Mouse (Mus musculus) adipocyte (in vitro differentiated cells): Measurements from ENCODE around the gene Ess2.

ENCODE experiments used
- DNase-seq: peaks from one replicate; pipeline ENCODE4 v3.0.0-alpha.2; 2016; ENCODE audit warnings: low spot score

Ess2 gene

DNA sequence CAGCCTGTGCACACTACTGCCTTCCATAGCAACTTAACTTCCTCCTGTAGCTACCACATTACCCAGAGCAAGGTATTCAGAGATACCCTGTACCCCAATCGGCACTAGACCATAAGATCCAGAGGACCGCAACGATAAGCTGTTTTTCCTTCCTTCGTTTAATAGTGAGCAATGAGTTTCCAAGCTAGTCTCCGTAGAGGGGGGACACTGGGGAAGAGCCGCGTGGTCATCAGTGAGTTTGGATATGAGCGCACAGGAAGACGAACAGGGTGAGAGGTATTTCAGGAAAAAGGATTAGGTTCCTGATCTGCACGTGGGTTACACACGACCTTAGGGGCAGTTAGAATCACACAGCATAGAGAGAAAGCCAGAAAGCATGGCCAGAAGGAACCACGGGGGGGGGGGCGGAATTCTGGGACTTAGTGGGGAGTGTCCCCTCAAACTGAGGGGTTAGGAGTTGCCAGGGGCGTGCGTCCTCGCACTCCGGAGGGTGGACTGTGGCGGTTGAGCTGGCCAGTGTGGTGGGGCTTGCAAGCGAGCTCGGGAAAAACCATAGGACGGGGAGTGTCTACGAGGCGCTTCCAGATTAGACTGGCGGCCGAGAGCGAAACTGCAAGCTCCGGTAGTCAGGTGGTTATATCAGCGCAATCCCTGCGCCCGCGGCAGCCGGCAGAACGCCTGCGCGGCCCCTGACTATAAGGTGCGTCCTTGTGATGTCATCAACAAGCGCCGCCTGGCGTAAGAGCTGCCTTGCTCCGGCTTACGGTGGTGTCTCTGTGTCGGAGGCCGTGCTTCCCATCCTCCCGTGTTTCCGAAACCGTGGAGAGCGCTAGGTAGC is 10.4 kb upstream of the Ess2 start:
- DNase-seq, result peak; percentile 99

DNA sequence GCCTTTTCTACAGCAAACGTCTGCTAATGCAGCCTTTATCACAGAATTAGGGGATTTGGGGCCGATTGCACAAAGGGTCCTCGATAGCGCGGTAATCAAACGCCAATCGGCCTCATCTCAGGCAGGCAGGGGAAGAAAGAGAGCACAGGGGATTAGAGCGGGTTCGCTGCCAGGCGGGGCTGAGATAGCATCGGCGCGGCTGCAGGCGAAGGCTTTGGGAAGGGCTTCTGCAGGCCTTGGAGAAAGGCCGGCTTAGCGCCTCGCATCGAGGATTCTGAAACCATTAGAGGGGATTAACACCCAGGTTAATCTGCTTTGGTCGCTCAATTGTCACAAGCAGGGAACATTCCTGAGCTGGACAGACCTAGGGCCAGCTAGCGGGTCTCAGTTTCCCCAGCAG is 9.4 kb upstream of the Ess2 start:
- DNase-seq, result no peak

DNA sequence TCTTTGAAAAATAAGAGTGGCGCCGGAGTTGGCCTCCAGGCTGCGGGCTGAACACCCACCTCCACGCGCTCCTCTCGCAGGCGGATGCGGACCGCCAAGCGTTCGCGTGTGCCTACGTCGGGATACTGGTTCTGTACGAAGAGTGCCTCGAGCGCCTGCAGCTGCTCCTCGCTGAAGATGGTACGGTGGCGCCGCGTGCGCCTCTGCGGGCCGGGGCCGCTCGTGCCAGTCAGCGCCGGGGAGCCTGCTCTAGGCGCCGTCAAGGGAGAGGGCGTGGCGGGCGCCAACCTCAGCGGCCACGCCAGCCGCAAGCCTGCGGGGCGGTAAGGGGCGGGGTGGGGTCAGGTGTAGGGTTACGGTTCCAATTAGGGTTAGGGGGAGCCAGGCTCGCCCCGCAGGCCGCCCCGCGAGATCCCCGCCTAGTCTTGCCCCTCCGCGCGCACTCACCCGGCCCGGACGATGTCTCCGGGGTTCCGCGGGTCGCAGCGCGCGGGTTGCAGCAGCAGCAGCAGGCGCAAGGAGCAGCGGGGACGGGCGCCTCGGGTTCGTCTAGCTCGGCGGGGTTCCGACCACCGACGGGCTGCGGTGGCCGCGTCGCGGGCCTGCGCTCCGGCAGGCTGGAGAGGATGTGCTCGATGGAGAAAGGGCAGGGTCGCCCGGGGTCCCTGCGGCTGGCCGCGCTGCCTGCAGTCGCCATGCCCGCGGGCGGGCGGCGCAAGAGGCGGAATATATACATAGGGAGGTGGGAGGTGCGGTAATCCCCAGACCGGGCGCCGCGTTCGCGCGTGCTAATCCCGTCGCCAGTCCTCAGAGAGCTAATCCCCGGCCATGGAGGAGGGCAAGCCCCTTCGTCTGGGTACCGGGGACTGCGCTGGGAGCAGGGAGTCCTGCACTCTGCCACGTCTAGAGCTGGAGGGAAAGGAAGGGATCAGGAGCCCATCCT is 3.4 kb upstream of the Ess2 start, which contains the start of gene Gsc2:
TSS of gene Gsc2 (minus strand) at position 753 of the 943 bp plus-strand sequence.
- DNase-seq, result no peak

DNA sequence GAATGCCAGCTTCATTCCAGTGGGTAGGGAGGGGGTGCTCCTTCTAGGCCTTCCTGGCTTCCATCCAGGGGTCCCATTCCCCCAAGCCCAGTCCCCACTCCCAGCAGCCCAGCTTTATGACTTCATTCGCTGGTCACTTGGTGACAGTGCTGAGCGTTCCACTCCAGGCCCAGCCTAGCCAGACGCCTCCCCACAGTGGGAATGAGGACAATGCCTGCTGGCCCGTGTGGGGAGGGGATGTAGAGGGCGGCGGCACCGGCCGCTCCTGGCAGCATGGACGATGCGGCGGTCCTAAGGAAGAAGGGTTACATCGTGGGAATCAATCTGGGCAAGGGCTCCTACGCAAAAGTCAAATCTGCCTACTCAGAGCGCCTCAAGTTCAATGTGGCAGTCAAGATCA is 12.7 kb downstream of the Ess2 start, which contains the start of the genes Dgcr2 and Tssk2:
TSS of gene Dgcr2 (minus strand) at position 101 of the 400 bp plus-strand sequence.
TSS of gene Tssk2 (plus strand) at position 176 of the 400 bp plus-strand sequence.
- DNase-seq, result no peak

DNA sequence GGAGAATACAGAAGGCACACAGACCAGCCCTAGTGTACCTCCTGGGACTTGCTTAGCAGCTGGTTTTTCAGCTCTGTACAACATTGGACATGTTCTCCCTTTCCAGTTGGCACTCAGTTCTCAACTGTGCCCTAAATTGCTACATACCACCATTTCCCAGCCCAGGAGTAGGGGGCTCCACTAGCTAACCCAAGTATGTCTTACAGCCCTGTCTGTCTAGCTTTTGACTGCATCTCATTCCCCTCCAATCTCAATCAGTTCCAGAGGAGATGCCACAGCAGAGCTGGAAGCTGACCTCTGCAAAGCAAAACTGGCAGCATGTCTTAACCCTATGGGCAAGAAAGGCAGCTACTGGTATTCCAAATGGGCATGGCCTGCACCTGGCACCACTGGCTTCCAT is 15.1 kb downstream of the Ess2 start:
- peak; percentile 56 for DNase-seq

DNA sequence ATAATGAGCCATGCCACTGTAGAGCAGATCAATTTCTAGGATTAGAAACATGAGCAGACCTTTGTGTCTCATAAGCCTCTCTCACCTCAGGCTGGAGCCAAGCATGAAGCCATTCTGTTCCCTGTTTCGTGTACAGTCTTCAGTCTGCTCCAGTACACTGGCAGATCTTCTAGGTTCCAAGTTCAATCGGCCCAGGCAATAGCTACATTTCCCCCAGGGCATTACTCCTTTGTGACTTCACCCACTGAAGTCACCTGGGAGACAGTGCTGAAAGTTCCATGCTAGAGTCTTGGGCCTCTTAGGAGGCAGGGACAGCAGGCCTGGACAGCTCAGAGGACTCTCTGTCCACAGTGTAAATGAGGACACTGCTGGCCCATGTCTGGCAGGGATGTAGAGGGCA is 17.2 kb downstream of the Ess2 start, which contains the start of gene Tssk1:
TSS of gene Tssk1 (plus strand) at position 301 of the 400 bp plus-strand sequence.
- no peak for DNase-seq

DNA sequence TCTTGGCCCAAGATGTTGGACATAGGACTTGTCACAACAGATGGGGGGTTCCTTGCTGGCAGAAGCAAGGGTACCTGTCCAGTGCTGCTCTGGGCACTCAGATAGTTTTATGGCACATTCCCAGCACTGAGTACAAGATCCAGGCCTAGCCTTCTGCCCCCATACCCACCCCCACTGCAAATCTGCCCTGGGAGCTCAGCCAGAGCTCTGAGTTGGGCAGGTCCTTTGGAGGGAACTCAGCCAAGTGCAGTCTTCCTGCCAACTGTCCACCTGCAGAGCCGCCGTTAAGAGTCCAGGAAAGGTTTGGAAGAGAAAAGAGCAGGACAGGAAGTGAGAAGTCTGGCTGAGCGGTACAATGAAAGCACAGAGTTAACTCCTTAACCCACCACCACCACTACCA is 18.5 kb downstream of the Ess2 start:
- no peak for DNase-seq

DNA sequence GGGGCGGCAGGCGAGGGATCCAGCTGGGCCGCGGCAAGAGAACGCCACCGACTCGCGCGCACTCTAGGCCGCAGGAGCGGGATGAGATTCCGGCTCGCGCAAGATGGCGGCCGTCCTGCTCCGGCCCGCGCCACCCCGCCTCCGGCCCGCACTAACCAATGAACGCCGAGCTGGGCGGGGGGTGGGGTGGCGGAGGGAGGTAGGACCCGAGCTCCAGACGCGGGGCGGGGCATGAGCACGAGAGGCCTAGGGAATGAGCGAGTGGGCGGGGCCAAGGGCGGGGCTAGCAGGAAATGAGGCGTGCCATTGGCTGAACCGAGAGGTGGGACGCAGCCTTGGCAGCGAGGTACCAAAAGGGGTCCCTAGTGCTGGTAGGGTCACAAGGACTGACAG is 19.6 kb downstream of the Ess2 start, which contains the start of gene Gm20518:
TSS of gene Gm20518 (minus strand) at position 105 of the 393 bp plus-strand sequence.
- peak; percentile 99 for DNase-seq

DNA sequence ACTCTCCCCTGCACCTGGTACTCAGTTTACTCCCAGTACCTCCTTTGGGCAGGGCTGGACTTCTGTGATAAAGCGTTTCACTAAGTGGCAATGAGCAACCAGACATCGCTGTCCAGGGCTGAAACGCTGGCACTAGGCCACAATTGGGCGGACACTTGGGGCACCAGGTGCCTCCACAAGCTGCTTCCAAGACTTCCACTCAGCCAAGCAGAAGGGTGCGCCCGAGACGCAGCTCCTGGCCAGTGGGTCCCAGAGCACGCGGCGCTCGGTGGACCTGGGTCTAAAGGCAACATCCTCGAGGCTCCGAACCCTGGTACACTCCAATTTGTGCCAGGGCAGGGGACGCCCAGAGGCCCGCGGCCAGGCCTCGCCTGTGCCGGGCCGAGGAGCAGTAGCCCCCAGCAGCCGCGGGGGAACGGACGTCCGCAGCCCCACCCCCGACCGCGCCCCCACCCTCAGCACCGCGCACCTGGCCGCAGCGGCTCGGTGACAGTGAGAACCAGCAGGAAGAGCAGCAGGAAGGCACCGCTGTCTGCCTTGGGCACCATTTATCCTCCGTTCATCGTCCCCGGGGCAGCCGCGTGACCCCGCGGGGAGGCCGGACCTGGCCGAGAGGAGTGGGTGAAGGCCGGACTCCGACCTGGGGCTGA is 20.1 kb downstream of the Ess2 start:
- DNase-seq, result peak; percentile 94

DNA sequence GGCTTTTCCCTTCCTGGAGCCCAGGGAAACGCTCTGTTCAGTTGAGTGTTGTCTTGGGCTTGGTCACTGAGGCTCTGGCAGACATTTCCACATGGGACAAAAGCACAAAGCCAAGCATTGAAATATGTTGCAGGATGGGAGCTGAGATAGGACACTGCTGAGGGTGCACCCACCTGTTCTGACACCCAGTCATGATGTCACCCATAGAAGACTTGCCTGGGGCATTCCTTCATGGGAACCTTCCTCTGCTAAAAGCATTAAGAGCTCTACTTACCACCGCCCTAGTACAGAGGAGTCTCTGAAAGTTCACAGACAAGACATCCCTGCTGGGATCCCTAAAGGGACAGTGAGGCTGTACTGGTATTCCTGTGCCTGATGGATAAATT is 20.8 kb downstream of the Ess2 start:
- no peak for DNase-seq

DNA sequence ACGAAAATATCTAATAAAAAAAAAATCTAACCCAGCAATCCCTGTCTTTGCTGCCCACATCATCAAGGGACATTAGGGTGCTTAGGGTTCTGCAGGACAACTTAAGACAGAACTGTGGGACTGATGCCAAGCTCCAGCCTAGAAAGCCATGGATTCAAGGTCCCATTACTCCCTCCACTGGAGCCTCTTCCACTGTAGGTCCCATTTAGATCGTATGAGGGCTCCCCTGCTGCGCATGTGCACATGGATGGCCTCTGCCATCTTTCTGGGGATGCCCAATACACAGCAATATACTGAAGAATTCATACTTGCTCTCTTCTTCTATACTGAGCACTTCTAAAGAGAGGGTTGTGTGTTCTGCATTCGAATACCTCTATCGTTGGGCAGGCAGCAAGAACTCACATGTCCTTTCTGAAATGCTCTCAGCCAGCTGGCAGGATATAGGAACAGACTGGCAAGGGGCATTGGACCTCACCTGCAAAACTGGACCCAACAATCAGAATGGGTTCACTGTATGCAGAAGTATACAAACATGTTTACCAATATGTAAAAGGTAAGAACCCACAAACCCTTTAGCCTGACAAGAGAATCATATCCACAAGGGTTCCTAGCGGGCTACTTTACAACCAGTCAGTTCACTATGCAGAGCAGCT is 21.3 kb downstream of the Ess2 start:
- no peak for DNase-seq

DNA sequence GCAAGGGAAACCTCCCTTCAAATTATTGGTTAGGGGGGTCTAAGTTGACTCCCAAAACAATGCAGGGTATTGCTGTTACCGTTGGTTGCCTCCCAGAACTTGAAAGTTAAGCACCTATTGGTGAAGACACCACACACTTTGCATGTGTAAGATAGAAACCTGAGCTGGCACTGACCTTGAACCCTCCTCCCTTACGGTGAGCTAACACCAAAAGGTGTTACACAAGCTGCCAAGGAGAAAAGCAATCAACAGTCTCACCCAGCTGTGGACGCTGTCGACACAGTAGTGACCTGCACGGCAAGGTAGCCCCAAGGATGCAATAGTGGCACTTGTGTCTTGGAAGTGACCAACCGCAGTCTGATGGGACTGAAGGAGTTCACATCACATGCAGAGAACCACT is 27.0 kb downstream of the Ess2 start:
- DNase-seq, result no peak

DNA sequence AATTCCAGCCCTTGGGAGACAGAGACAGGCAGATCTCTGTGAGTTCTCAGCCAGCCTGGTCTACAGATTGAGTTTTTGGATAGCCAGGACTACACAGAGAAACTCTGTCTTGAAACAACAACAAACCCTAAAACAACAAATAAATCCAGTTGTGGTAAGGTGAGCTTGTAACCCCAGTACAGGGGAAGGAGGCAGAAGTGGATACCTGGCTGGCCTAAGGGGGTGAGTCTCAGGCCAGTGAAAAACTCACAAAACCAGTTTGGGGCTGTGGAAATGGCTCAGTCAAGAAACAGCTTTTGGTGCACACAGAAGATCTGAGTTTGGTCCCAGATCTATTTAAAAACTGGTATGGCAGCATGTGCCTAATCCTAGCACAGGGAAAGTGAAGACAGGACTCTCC is 29.0 kb downstream of the Ess2 start:
- no peak for DNase-seq

DNA sequence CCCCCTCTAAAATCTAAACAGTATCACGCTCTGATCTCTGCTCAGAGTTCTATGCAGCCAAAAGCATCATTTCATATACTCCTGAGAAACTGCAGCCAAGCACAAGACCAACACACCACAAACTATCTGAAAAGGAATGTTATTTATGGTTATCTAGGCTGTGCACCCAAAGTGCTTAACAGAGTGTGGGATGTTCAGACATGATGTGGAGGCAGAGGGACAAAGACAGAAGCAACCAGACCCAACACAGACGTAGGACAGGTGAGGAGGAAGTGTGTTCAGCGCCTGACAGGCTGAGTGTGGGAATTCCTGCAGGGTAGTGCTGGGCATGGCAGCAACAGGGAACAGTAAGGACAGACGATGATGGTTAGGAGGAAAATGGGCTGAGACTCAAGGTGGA is 31.6 kb downstream of the Ess2 start:
- no peak for DNase-seq

DNA sequence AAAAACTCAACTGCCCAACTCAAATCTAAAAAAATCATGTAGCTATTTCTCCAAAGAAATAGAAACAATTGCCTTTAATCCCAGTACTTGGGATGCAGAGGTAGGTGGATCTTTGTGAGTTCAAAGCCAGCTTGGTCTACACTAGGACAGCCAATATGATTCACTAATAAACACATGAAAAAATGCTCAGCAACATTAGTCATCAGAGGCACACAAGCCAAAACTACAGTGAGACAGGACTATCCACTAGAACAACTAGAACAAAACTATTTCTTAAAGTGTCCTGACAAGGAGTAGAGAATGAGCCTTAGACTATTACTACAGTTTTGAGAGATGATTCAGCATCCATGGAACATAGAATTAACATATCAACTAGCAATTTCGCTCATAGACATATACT is 35.1 kb downstream of the Ess2 start:
- peak; percentile 52 for DNase-seq

DNA sequence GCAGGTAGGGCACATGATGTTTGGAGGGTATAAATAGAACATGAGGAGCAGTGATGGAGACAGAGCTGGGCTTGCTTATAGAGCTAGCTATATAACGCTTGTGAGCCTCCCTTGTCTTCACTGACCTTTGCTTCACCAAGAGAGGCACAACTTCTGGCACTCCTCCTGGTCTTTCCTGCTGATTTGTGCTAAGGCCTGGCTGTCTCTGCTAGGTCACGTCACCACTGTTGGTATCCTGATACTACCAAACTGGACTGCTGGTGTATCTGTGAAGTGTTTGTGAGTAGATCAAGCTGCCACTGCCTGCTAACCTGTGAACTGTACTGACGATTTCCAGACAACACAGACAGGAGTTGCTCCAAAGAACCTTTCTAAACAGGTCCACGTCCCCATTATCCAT is 36.0 kb downstream of the Ess2 start:
- peak; percentile 92 for DNase-seq

DNA sequence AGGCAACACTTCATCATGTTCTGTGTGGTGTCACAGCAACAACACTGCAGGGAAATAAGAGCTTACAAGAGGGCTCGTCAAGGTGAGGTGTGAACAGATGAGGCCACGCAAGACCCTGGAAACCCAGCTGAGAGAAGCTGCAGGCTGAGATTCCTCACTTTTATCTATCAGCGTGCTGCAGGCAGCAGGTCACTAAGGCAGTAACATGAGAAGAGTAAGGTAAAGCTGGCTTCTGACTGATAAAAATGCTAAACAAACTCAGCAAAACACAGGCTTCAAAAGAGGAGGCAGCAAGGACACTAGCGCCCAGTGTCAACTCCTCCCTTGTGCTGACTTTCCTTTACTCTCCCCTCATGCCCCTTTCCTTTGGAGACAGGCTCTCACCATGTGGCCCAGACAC is 38.2 kb downstream of the Ess2 start:
- DNase-seq, result no peak

DNA sequence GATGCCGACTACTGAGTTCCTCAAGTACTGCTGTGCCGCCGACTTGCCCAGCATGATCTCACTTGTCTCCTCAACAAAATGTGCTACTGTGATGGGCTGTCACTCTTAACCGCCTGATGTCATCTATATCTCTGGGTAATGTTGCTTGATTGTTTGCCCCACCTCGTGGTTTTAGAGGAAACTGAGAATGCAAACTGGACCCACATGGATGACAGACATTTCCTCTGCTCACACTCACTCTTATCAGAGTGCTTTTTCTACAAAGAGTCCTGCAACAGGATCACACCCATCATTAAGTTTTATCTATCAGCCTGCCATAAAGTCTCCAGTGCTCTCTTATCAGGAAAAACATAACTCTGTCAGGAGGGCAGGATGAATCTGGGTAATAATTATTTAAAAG is 39.9 kb downstream of the Ess2 start:
- DNase-seq, result no peak

DNA sequence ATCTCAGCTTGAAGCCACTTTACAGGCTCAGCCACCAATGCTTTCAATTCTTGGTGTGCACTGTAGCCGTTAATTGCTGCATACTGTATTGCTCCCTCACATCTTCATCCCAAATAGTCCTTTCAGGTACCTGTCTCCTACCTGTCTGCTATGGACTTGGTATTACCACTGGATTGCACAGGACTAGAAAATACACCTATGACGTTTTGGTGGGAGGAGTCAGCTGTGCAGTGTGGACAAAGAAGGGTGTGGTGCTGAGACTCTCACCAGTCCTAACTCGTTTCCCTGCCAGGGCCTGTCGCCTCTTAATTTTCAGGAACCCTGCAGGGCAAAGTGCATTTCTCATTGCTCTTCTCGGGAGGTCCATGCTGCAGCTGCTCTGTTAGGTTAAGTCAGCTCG is 45.4 kb downstream of the Ess2 start:
- no peak for DNase-seq

DNA sequence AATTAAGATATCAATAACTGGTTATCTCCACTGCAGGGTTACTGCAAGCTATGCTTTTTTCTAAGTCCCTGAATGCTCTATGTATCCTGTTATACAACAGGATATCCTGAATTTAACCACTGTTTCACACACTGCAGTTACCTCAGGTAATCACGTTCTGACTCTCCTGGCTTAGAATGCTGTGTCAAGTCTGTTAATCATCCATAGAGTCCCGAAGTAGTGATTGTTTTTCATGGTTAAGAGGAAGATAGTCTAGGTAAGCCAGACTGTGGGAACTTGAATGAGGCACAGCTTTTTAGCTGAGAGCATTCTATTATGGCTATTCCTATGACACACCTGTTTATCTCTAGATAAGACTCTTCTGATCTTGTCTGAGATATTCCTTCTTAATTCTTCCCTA is 45.9 kb downstream of the Ess2 start:
- DNase-seq, result no peak

DNA sequence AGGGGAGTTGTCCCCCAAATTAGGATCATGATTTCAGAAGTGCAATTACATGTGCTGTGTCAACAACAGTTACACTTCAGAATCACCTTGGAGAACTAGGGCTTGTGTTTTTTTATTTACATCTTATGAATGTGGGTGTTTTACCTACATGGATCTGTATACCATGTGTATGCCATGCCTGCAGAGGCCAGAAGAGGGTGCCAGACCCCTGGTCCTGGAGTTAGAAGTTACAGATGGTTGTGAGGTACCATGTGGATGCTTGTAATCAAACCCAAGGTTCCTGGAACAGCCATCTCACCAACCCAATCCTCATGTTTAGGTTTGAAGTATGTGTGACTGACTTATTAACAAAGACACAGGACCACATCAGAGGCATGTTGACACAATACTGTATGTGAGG is 52.6 kb downstream of the Ess2 start:
- DNase-seq, result peak; percentile 53

DNA sequence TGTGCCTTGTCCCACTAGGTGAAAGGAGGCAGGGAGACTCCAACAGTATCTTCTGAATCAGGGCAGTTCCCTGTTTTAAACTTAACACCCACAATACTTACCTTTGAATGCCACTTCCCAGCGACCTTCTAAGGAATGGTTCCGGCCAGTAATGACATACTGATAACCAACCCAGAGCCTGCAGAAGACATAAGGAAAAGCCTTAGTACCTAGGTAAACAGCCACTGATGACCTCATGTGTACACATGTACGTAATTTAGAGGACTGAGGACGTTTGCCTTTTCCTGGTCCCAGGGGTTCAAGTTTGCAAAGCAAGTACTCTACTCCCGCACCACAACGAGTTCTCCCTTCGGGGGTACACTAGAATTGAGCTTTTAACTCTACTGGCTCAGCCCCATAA is 54.0 kb downstream of the Ess2 start:
- no peak for DNase-seq
